Mouse (Mus musculus) kidney, embryonic 16.5 days (tissue): ENCODE measurements around the gene Erc1. TPM values are rescaled to one million over a fixed set of nuclear protein-coding genes. Genes with fewer than 3 reads are reported as not detected.

Source experiments
- ATAC-seq: fragments of 200-750 bp; cut with Nextera tagmentation; 2 replicates; pipeline ENCODE4 v1.8.0; 2017; ENCODE audit warnings: moderate TSS enrichment; ENCODE audit not compliant: low FRiP score, low TSS enrichment
- H3K27ac ChIP-seq: fragments of 300-500 bp; sonication (generic); 2 replicates; pipeline ENCODE4 v1.5.1; 2014; ENCODE audit warnings: low read length
- H3K27me3 ChIP-seq: fragments of 300-500 bp; sonication (generic); 2 replicates; pipeline ENCODE4 v1.6.1; 2014; ENCODE audit warnings: low read length, control low read depth, mixed read lengths; ENCODE audit not compliant: insufficient read depth
- H3K36me3 ChIP-seq: fragments of 300-500 bp; sonication (generic); 2 replicates; pipeline ENCODE4 v1.6.1; 2014; ENCODE audit warnings: low read length, control low read depth, mixed read lengths; ENCODE audit not compliant: insufficient read depth
- H3K4me1 ChIP-seq: fragments of 300-500 bp; sonication (generic); 2 replicates; pipeline ENCODE4 v1.6.1; 2014; ENCODE audit warnings: low read length, control low read depth, mixed read lengths; ENCODE audit not compliant: insufficient read depth
- H3K4me2 ChIP-seq: fragments of 300-500 bp; sonication (generic); replicated peaks from 2 replicates; pipeline ENCODE4 v1.6.1; 2014; ENCODE audit warnings: low read depth, low read length
- H3K4me3 ChIP-seq: fragments of 300-500 bp; sonication (generic); 2 replicates; pipeline ENCODE4 v1.5.1; 2014; ENCODE audit warnings: mild to moderate bottlenecking, low read length
- H3K9ac ChIP-seq: fragments of 300-500 bp; sonication (generic); replicated peaks from 2 replicates; pipeline ENCODE4 v1.6.1; 2014; ENCODE audit warnings: low read length
- H3K9me3 ChIP-seq: fragments of 300-500 bp; sonication (generic); 2 replicates; pipeline ENCODE4 v1.6.1; 2016; ENCODE audit warnings: low read length, control low read depth
- WGBS: fragments of 180-500 bp; shearing (Covaris S2); extraction: QIAGEN DNeasy Blood & Tissue Kit; methylation state at CpG from one replicate; pipeline ENCODE4 v1.1.7; 2014; 5-methylcytosine and 5-hydroxymethylcytosine counted together
- polyA plus RNA-seq: library from polyadenylated mRNA; unstranded; fragments of >200 nt; fragmentation: Nextera tagmentation; extraction: Ambion mirVana; gene quantifications from 2 replicates; pipeline ENCODE4 v1.2.1, GENCODE M21; 2015

Erc1 gene
- 15.0 and 18.0 TPM in 2 replicates for polyA plus RNA-seq

GRCm38 (mm10) chr6:119848034-119848695 lies at the start of gene Erc1:
Gene Erc1, minus strand, starts transcription at chr6:119848167.
- peak; percentile 96 for ATAC-seq
- Histone ChIP-seq H3K27ac (peak within 1 kb of the TSS; percentile 97), H3K4me1 (peaks cover 17% of the 10 kb centered on the region), H3K4me2 (peak within 1 kb of the TSS; percentile 89), H3K27me3 (no peaks in the 10 kb centered on the region), H3K4me3 (peak within 1 kb of the TSS; percentile 90), H3K36me3 (no peaks in the 10 kb centered on the region), H3K9me3 (no peaks in the 10 kb centered on the region), H3K9ac (peak within 1 kb of the TSS; percentile 91)
- WGBS, result under 1% methylated on average over 43 of the region's 73 CpGs

GRCm38 (mm10) chr6:119892711-119893110 lies 44.7 kb upstream of the Erc1 start:
- H3K4me2 ChIP-seq, result no peak overlapping the region
- H3K36me3 ChIP-seq, result no peaks in the 10 kb centered on the region
- WGBS, result 83% methylated on average over 7 of the region's 7 CpGs
- H3K4me3 ChIP-seq, result no peak overlapping the region
- H3K27me3 ChIP-seq, result no peaks in the 10 kb centered on the region
- H3K9ac ChIP-seq, result no peak overlapping the region
- no peaks in the 10 kb centered on the region for H3K4me1 ChIP-seq
- no peak overlapping the region for H3K27ac ChIP-seq
- ATAC-seq, result no peak
- no peaks in the 10 kb centered on the region for H3K9me3 ChIP-seq

- ATAC-seq, result no peak
Observed at GRCm38 (mm10) chr6:119883151-119883550, 35.2 kb upstream of the Erc1 start.

GRCm38 (mm10) chr6:119864341-119865034 lies 16.5 kb upstream of the Erc1 start:
- Histone ChIP-seq H3K4me3 (no peak overlapping the region), H3K4me1 (no peaks in the 10 kb centered on the region), H3K36me3 (no peaks in the 10 kb centered on the region), H3K9me3 (no peaks in the 10 kb centered on the region), H3K27ac (no peak overlapping the region), H3K9ac (no peak overlapping the region), H3K4me2 (no peak overlapping the region), H3K27me3 (no peaks in the 10 kb centered on the region)
- WGBS, result 87% methylated on average over 11 of the region's 11 CpGs
- ATAC-seq, result no peak

More at GRCm38 (mm10) chr6:119883151-119883550, 35.2 kb upstream of the Erc1 start:
- no peaks in the 10 kb centered on the region for H3K27me3 ChIP-seq
- no peaks in the 10 kb centered on the region for H3K4me1 ChIP-seq
- no peak overlapping the region for H3K4me2 ChIP-seq
- no peaks in the 10 kb centered on the region for H3K9me3 ChIP-seq
- no peak overlapping the region for H3K9ac ChIP-seq
- WGBS, result 69% methylated on average over 7 of the region's 7 CpGs
- H3K36me3 ChIP-seq, result no peaks in the 10 kb centered on the region
- H3K27ac ChIP-seq, result 0 out of 2 replicates have a peak overlapping the region, but pooled peaks have one; percentile 34
- H3K4me3 ChIP-seq, result no peak overlapping the region

GRCm38 (mm10) chr6:119861519-119861918 lies 13.6 kb upstream of the Erc1 start:
- ATAC-seq, result no peak
- H3K4me3 ChIP-seq, result no peak overlapping the region
- H3K4me2 ChIP-seq, result no peak overlapping the region
- H3K27me3 ChIP-seq, result no peaks in the 10 kb centered on the region
- no peaks in the 10 kb centered on the region for H3K36me3 ChIP-seq
- peak overlapping the region; percentile 66 for H3K27ac ChIP-seq
- no peaks in the 10 kb centered on the region for H3K4me1 ChIP-seq
- no peak overlapping the region for H3K9ac ChIP-seq
- no peaks in the 10 kb centered on the region for H3K9me3 ChIP-seq
- WGBS, result 62% methylated on average over 8 of the region's 8 CpGs

GRCm38 (mm10) chr6:119860236-119860635 lies 12.3 kb upstream of the Erc1 start:
- Histone ChIP-seq H3K36me3 (no peaks in the 10 kb centered on the region), H3K4me1 (no peaks in the 10 kb centered on the region), H3K4me2 (no peak overlapping the region), H3K9me3 (no peaks in the 10 kb centered on the region), H3K27ac (no peak overlapping the region), H3K27me3 (no peaks in the 10 kb centered on the region), H3K9ac (no peak overlapping the region), H3K4me3 (no peak overlapping the region)
- 95% methylated on average over 2 of the region's 2 CpGs for WGBS
- no peak for ATAC-seq

- peaks cover 5% of the 10 kb centered on the region; the same call in 1 of the 2 replicates for H3K4me1 ChIP-seq
- no peak overlapping the region for H3K27ac ChIP-seq
- ATAC-seq, result no peak
- no peaks in the 10 kb centered on the region for H3K36me3 ChIP-seq
- H3K4me2 ChIP-seq, result no peak overlapping the region
- 76% methylated on average over 4 of the region's 4 CpGs for WGBS
- H3K27me3 ChIP-seq, result no peaks in the 10 kb centered on the region
- no peak overlapping the region for H3K9ac ChIP-seq
- no peak overlapping the region for H3K4me3 ChIP-seq
- no peaks in the 10 kb centered on the region for H3K9me3 ChIP-seq
Observed at GRCm38 (mm10) chr6:119855471-119855870, 7.5 kb upstream of the Erc1 start.

GRCm38 (mm10) chr6:119854156-119854555 lies 6.2 kb upstream of the Erc1 start:
- Histone ChIP-seq H3K4me3 (no peak overlapping the region), H3K36me3 (no peaks in the 10 kb centered on the region), H3K9ac (no peak overlapping the region), H3K4me1 (peaks cover 9% of the 10 kb centered on the region), H3K4me2 (no peak overlapping the region), H3K9me3 (no peaks in the 10 kb centered on the region), H3K27me3 (no peaks in the 10 kb centered on the region), H3K27ac (no peak overlapping the region)
- 43% methylated on average over 2 of the region's 2 CpGs for WGBS
- no peak for ATAC-seq

GRCm38 (mm10) chr6:119849858-119850257 lies 1.9 kb upstream of the Erc1 start:
- no peaks in the 10 kb centered on the region for H3K9me3 ChIP-seq
- H3K36me3 ChIP-seq, result no peaks in the 10 kb centered on the region
- H3K4me3 ChIP-seq, result no peak overlapping the region
- ATAC-seq, result no peak
- H3K4me1 ChIP-seq, result peaks cover 22% of the 10 kb centered on the region
- H3K27ac ChIP-seq, result no peak overlapping the region
- no peaks in the 10 kb centered on the region for H3K27me3 ChIP-seq
- 93% methylated on average over 3 of the region's 3 CpGs for WGBS
- H3K4me2 ChIP-seq, result no peak overlapping the region
- no peak overlapping the region for H3K9ac ChIP-seq

GRCm38 (mm10) chr6:119849348-119849709 lies 1.4 kb upstream of the Erc1 start:
- Histone ChIP-seq H3K27ac (no peak overlapping the region), H3K36me3 (no peaks in the 10 kb centered on the region), H3K9ac (peak overlapping the region; percentile 38; the same call in 1 of the 2 replicates), H3K9me3 (no peaks in the 10 kb centered on the region), H3K4me2 (peak overlapping the region; percentile 89), H3K4me3 (peak overlapping the region; percentile 90; the same call in 1 of the 2 replicates), H3K4me1 (peaks cover 20% of the 10 kb centered on the region), H3K27me3 (no peaks in the 10 kb centered on the region)
- ATAC-seq, result no peak
- 60% methylated on average over 3 of the region's 3 CpGs for WGBS
